Mouse (Mus musculus): ENCODE measurements around the gene Tmem201. TPM values are rescaled to one million over a fixed set of nuclear protein-coding genes. Genes with fewer than 3 reads are reported as not detected.
"Not testable (repeated sequence)": the region's sequence is repeated elsewhere in the genome, so short reads cannot be mapped to it uniquely, and the experiment has no call there.

Tmem201 gene
- total and polyA plus RNA-seq, 3 experiments, result 3.1 to 35.9 (median 13.8) TPM

- Histone ChIP-seq H3K4me3 (ENCODE audit: low read depth, low read length) (no peak overlapping the region), H3K27me3 (ENCODE audit: insufficient read depth, low read length) (no peaks in the 10 kb centered on the region), H3K4me1 (ENCODE audit: insufficient read depth, low read depth, low read length) (no peaks in the 10 kb centered on the region), H3K9me3 (replicated peaks) (no peaks in the 10 kb centered on the region), H3K36me3 (replicated peaks) (peaks cover 52% of the 10 kb centered on the region)
- no peak for DNase-seq (ENCODE audit: low spot score)
- no peak for ATAC-seq (ENCODE audit: extremely low read depth, insufficient number of reproducible peaks, low FRiP score, poor library complexity, severe bottlenecking)
- TF ChIP-seq CTCF (IDR thresholded peaks at IDR 0.05; ENCODE audit: low read depth, low read length), result no peak
- no peak for TF ChIP-seq TAL1 (conservative IDR thresholded peaks at IDR 0.05; ENCODE audit: low read depth, low read length)
- TF ChIP-seq GATA2 (IDR thresholded peaks at IDR 0.05; ENCODE audit: borderline replicate concordance, low read depth, low read length), result no peak
Observed at GRCm38 (mm10) chr4:149750671-149751070, 12.8 kb upstream of the Tmem201 start.

DNA sequence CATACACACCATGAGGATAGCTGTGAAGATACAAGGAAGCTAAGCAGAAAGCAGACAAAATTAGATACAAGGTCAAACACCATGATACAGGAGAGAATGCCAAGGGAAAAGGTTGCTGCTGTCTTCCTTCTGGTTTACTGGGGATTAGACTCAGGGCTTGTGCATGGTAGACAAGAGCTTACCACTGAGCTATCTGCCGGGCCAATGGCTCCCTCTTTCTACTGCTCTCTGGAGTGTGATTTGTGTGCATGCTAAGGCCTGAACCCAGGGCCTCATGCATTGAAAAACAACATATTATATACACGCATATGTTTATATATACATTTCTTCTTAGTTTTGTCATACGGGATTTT lies 11.8 kb upstream of the Tmem201 start:
- not testable (repeated sequence) for H3K27me3 ChIP-seq (ENCODE audit: insufficient read depth, low read length); H3K4me3 ChIP-seq (ENCODE audit: low read depth, low read length); ATAC-seq (ENCODE audit: extremely low read depth, insufficient number of reproducible peaks, low FRiP score, poor library complexity, severe bottlenecking); DNase-seq (ENCODE audit: low spot score); H3K4me1 ChIP-seq (ENCODE audit: insufficient read depth, low read depth, low read length); H3K9me3 ChIP-seq (replicated peaks)
- peaks cover 60% of the 10 kb centered on the region for H3K36me3 ChIP-seq (replicated peaks)

- H3K36me3 ChIP-seq (replicated peaks), result peaks cover 59% of the 10 kb centered on the region
- H3K9me3 ChIP-seq (replicated peaks), result no peaks in the 10 kb centered on the region
- H3K4me1 ChIP-seq (ENCODE audit: insufficient read depth, low read depth, low read length), result no peaks in the 10 kb centered on the region
- ATAC-seq (ENCODE audit: extremely low read depth, insufficient number of reproducible peaks, low FRiP score, poor library complexity, severe bottlenecking) (no peak), DNase-seq (ENCODE audit: low spot score) (no peak)
- TF ChIP-seq POLR2AphosphoS5 (IDR thresholded peaks at IDR 0.05; ENCODE audit: insufficient replicate concordance, low read depth, low read length), result no peak
- no peak overlapping the region for H3K4me3 ChIP-seq (ENCODE audit: low read depth, low read length)
- no peaks in the 10 kb centered on the region for H3K27me3 ChIP-seq (ENCODE audit: insufficient read depth, low read length)
Observed at GRCm38 (mm10) chr4:149749003-149749662, 11.3 kb upstream of the Tmem201 start.

DNA sequence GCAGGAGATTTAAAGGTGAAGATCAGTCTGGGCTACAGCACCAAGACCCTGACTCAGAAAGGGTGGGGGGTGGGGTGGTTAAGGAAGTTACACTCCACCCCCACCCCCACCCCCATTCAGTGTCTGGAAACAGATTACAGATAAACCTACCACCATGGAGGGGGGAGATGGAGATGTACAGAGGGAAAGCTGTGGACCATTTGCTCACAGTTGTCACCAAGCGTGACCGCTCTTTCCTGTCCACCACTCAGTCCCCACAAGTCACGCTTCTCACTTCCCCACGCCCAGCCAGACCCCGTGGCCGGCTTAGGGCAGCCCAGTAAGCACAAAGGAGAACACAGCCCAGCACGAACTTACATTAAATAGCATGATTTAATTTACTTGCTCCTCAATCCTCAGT lies 6.3 kb upstream of the Tmem201 start:
- no peaks in the 10 kb centered on the region for H3K9me3 ChIP-seq (replicated peaks)
- no peaks in the 10 kb centered on the region for H3K27me3 ChIP-seq (ENCODE audit: insufficient read depth, low read length)
- peaks cover 4% of the 10 kb centered on the region; the same call in 1 of the 2 replicates for H3K4me1 ChIP-seq (ENCODE audit: insufficient read depth, low read depth, low read length)
- no peak for DNase-seq (ENCODE audit: low spot score)
- TF ChIP-seq GATA1 (IDR thresholded peaks at IDR 0.05; ENCODE audit: borderline replicate concordance, low read length) (no peak), CTCF (IDR thresholded peaks at IDR 0.05; ENCODE audit: low read depth, low read length) (no peak), TAL1 (conservative IDR thresholded peaks at IDR 0.05; ENCODE audit: low read depth, low read length) (no peak), GATA2 (IDR thresholded peaks at IDR 0.05; ENCODE audit: borderline replicate concordance, low read depth, low read length) (no peak), POLR2AphosphoS5 (IDR thresholded peaks at IDR 0.05; ENCODE audit: insufficient replicate concordance, low read depth, low read length) (no peak)
- no peak overlapping the region for H3K4me3 ChIP-seq (ENCODE audit: low read depth, low read length)
- ATAC-seq (ENCODE audit: extremely low read depth, insufficient number of reproducible peaks, low FRiP score, poor library complexity, severe bottlenecking), result no peak
- peaks cover 47% of the 10 kb centered on the region for H3K36me3 ChIP-seq (replicated peaks)

- no peak for ATAC-seq (ENCODE audit: extremely low read depth, insufficient number of reproducible peaks, low FRiP score, poor library complexity, severe bottlenecking)
Observed at GRCm38 (mm10) chr4:149742011-149742530, 4.2 kb upstream of the Tmem201 start.

DNA sequence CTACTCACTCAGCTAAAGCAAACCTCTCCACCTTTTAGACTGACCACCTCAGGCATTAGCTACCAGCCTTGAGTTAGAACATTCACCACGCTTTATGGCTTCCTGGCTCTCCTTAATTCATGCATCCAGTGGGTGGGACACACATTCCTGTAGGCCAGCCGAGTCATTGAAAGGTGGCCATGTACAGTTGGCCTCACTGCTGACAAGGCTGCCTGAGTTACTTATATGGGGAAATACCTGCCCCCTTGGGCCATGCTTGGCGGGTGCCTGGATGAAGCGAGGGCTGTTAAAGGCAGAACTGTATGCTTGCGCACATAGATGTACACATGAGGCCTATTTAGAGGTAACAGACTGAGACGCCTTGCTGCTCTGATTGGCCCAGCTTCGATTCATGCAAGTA lies 2.5 kb upstream of the Tmem201 start:
- TF ChIP-seq CTCF (IDR thresholded peaks at IDR 0.05; ENCODE audit: low read depth, low read length) (no peak), TAL1 (conservative IDR thresholded peaks at IDR 0.05; ENCODE audit: low read depth, low read length) (no peak), GATA2 (IDR thresholded peaks at IDR 0.05; ENCODE audit: borderline replicate concordance, low read depth, low read length) (no peak), POLR2AphosphoS5 (IDR thresholded peaks at IDR 0.05; ENCODE audit: insufficient replicate concordance, low read depth, low read length) (no peak), GATA1 (IDR thresholded peaks at IDR 0.05; ENCODE audit: borderline replicate concordance, low read length) (no peak)
- peaks cover 26% of the 10 kb centered on the region for H3K4me1 ChIP-seq (ENCODE audit: insufficient read depth, low read depth, low read length)
- H3K27me3 ChIP-seq (ENCODE audit: insufficient read depth, low read length), result no peaks in the 10 kb centered on the region
- ATAC-seq (ENCODE audit: extremely low read depth, insufficient number of reproducible peaks, low FRiP score, poor library complexity, severe bottlenecking), result no peak
- no peak for DNase-seq (ENCODE audit: low spot score)
- H3K4me3 ChIP-seq (ENCODE audit: low read depth, low read length), result no peak overlapping the region
- H3K9me3 ChIP-seq (replicated peaks), result no peaks in the 10 kb centered on the region
- peaks cover 44% of the 10 kb centered on the region for H3K36me3 ChIP-seq (replicated peaks)

More at GRCm38 (mm10) chr4:149742011-149742530, 4.2 kb upstream of the Tmem201 start:
- Histone ChIP-seq H3K9me3 (replicated peaks) (no peaks in the 10 kb centered on the region), H3K4me1 (ENCODE audit: insufficient read depth, low read depth, low read length) (peaks cover 10% of the 10 kb centered on the region), H3K27me3 (ENCODE audit: insufficient read depth, low read length) (no peaks in the 10 kb centered on the region), H3K36me3 (replicated peaks) (peaks cover 40% of the 10 kb centered on the region), H3K4me3 (ENCODE audit: low read depth, low read length) (no peak overlapping the region)
- DNase-seq (ENCODE audit: low spot score), result no peak
- TF ChIP-seq GATA2 (IDR thresholded peaks at IDR 0.05; ENCODE audit: borderline replicate concordance, low read depth, low read length), result no peak
- TF ChIP-seq GATA1 (IDR thresholded peaks at IDR 0.05; ENCODE audit: borderline replicate concordance, low read length), result no peak
- no peak for TF ChIP-seq POLR2AphosphoS5 (IDR thresholded peaks at IDR 0.05; ENCODE audit: insufficient replicate concordance, low read depth, low read length)
- TF ChIP-seq CTCF (IDR thresholded peaks at IDR 0.05; ENCODE audit: low read depth, low read length), result no peak
- TF ChIP-seq TAL1 (conservative IDR thresholded peaks at IDR 0.05; ENCODE audit: low read depth, low read length), result no peak

DNA sequence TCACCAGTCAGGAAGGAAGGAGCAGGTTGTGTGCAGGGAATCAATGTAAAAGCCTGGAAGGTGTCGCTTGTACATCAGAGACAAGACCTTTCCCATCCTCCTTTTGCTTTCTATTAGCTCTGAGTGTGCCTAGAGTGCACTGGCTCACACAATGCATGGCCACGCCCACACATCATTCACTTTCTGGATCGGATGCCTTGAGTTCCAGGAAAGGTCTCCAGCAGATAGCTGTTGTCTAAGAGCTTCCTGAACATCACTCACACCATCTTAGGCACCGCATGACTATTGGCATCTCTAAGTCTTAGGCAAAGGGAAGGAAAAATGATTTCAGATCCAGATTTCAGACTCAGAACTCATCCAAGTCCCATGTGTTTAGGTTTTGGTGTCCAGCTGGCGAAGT lies 1.6 kb upstream of the Tmem201 start:
- H3K36me3 ChIP-seq (replicated peaks), result peaks cover 44% of the 10 kb centered on the region
- ATAC-seq (ENCODE audit: extremely low read depth, insufficient number of reproducible peaks, low FRiP score, poor library complexity, severe bottlenecking) (no peak), DNase-seq (ENCODE audit: low spot score) (no peak)
- H3K4me3 ChIP-seq (ENCODE audit: low read depth, low read length), result no peak overlapping the region
- H3K4me1 ChIP-seq (ENCODE audit: insufficient read depth, low read depth, low read length), result peaks cover 26% of the 10 kb centered on the region
- no peak for TF ChIP-seq CTCF (IDR thresholded peaks at IDR 0.05; ENCODE audit: low read depth, low read length)
- TF ChIP-seq GATA2 (IDR thresholded peaks at IDR 0.05; ENCODE audit: borderline replicate concordance, low read depth, low read length), result no peak
- TF ChIP-seq TAL1 (conservative IDR thresholded peaks at IDR 0.05; ENCODE audit: low read depth, low read length), result no peak
- no peak for TF ChIP-seq POLR2AphosphoS5 (IDR thresholded peaks at IDR 0.05; ENCODE audit: insufficient replicate concordance, low read depth, low read length)
- TF ChIP-seq GATA1 (IDR thresholded peaks at IDR 0.05; ENCODE audit: borderline replicate concordance, low read length), result no peak
- H3K9me3 ChIP-seq (replicated peaks), result no peaks in the 10 kb centered on the region
- H3K27me3 ChIP-seq (ENCODE audit: insufficient read depth, low read length), result no peaks in the 10 kb centered on the region
